Mouse (Mus musculus) E14TG2a.4 (cell line): ENCODE measurements around the gene Gsta3.
A peak's percentile ranks its signal among the peaks of the same experiment; 100 is the strongest.
"Not testable (repeated sequence)": the region's sequence is repeated elsewhere in the genome, so short reads cannot be mapped to it uniquely, and the experiment has no call there.

Experiments
- H3K27me3 ChIP-seq: 2 replicates; pipeline ENCODE4 v1.6.1; 2014; ENCODE audit warnings: low read length, control low read depth; ENCODE audit not compliant: insufficient read depth
- H3K36me3 ChIP-seq: 2 replicates; pipeline ENCODE4 v1.6.1; 2014; ENCODE audit warnings: low read length, control low read depth; ENCODE audit not compliant: insufficient read depth
- H3K4me1 ChIP-seq: replicated peaks from 2 replicates; pipeline ENCODE4 v1.6.1; 2014; ENCODE audit warnings: low read depth, low read length, control low read depth
- H3K4me3 ChIP-seq: replicated peaks from 2 replicates; pipeline ENCODE4 v1.5.1; 2014; ENCODE audit warnings: mild to moderate bottlenecking, low read length
- H3K9me3 ChIP-seq: 2 replicates; pipeline ENCODE4 v1.6.1; 2014; ENCODE audit warnings: low read length, control low read depth
- CTCF ChIP-seq: conservative IDR thresholded peaks from 2 replicates; pipeline ENCODE4 v1.5.1; 2014; ENCODE audit warnings: low read length
- NANOG ChIP-seq: IDR thresholded peaks from 2 replicates; pipeline ENCODE4 v1.6.1; 2014; ENCODE audit warnings: borderline replicate concordance, low read length, mixed read lengths
- POU5F1 ChIP-seq: IDR thresholded peaks from 2 replicates; pipeline ENCODE4 v1.6.1; 2014; ENCODE audit warnings: low read length, borderline replicate concordance

Gene Gsta3

DNA sequence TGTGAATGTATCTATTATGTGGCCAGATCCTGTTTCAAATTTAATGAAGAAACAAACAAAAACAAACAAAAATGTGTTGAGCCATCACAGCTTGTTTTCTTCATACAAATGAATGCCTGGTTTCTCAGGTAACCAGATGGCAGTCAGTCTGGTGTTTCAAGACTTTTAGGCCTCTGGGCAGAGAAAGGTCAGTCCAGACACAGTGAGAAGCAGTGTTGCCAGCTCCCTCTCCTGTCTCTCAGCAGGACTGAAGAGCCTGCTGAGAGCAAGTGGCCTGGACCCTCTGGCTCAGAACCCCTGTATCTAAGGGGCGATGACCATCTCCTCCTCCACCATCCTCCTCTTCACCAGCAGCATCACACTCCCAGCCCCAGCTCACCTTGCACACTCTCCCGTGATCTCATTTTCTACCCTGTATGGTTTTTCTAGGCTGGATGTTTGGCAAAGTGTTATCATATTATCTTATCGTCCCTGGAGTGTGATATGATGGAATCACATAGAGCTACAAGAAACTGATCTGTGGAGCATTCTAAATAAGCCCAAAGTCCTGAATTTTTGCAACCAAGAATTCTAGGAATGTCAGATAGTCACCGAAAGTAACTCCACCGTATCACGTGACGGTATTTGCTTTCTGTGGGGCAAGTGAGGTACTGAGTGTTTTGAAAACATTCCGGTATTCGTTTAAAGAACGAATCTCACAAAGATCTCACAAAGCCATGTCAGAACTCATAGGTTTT is 12.3 kb downstream of the Gsta3 start:
- Histone ChIP-seq H3K4me1 (peaks cover 81% of the 10 kb centered on the region), H3K27me3 (no peaks in the 10 kb centered on the region), H3K36me3 (peaks cover 16% of the 10 kb centered on the region), H3K4me3 (no peak overlapping the region), H3K9me3 (peaks cover 11% of the 10 kb centered on the region; the same call in 1 of the 2 replicates)
- no peak for TF ChIP-seq NANOG
- no peak for TF ChIP-seq POU5F1
- TF ChIP-seq CTCF: no peak

DNA sequence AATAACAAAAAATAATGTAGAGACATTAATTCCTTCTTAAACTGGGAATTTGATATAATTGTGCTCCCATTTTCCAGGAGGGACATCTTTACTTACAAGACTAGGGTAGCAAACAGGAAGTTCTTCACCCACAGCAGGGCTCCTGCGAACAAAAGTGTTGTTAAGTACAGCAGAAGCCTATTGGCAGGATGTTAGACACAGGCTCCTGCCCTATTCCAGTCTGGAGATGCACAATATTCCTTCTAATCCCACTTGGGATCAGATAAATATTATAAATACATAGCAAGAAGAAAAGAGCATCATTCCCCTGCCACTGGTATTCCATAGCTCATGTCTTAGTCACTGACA is 12.9 kb downstream of the Gsta3 start:
- H3K4me1 ChIP-seq: peaks cover 81% of the 10 kb centered on the region
- H3K36me3 ChIP-seq: peaks cover 16% of the 10 kb centered on the region
- H3K9me3 ChIP-seq: peaks cover 11% of the 10 kb centered on the region; the same call in 1 of the 2 replicates
- TF ChIP-seq CTCF (no peak), POU5F1 (no peak), NANOG (no peak)
- H3K27me3 ChIP-seq: no peaks in the 10 kb centered on the region
- H3K4me3 ChIP-seq: peak overlapping the region; percentile 27; the same call in 1 of the 2 replicates

DNA sequence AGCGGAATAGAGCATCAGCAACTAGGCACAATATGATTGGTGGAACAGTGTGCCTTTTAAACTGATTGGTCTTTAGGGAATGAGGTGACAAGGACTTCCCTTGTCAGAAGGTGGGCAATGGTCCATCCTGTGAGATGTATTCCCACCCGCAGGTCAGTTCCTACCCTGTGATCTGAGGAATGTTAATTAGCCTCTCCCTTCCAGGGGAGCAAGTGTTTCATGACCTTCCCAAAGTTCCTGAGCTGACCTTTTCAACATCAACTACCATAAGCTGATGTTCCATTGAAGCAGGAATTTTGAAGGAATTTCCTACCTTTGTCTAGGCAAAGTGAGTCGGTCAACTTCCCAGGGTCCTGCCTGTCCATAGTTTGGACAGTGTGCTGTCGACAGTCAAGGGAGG is 13.5 kb downstream of the Gsta3 start:
- TF ChIP-seq NANOG (peak; percentile 40; the same call in 1 of the 2 replicates), POU5F1 (no peak)
- Histone ChIP-seq H3K4me3 (0 out of 2 replicates have a peak overlapping the region, but pooled peaks have one; percentile 8), H3K9me3 (peaks cover 11% of the 10 kb centered on the region; the same call in 1 of the 2 replicates), H3K4me1 (peaks cover 79% of the 10 kb centered on the region), H3K27me3 (no peaks in the 10 kb centered on the region), H3K36me3 (peaks cover 16% of the 10 kb centered on the region)

DNA sequence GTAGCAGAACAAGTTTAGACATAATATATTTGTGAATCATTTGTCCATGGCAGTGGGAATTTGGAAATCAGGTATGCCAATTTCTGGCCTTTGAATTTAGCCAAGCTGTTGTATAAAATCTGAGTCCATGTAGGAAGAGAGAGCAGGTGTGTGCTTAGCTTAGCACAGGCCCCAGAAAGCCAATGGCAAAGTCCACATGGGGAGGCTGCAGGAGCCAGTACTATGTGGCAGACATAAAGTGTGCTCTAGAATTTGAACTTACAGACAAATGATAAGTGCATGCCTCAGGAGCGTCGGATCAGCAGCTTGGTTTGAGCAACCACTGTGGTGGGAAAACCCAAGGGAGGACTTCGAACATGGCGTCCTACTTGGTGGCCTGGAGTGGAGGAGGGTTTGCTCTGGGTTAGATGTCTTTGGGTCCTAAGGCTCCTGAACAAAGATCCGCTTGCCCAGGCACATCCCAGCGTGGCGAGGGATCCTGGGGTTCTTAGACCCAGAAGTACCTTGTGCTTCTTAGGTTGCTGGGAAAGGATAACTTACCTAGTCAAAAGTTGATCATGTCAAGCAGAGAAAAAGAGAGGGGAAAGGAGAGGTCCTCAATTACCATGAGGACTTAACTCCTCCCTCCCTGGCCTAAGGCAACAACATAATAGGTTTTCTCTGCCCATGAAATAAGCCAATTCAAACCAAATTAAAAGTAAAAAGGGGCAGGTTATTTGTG is 15.4 kb downstream of the Gsta3 start:
- Histone ChIP-seq H3K4me1 (peaks cover 90% of the 10 kb centered on the region), H3K27me3 (no peaks in the 10 kb centered on the region), H3K36me3 (peaks cover 14% of the 10 kb centered on the region), H3K4me3 (peak overlapping the region; percentile 45), H3K9me3 (peaks cover 11% of the 10 kb centered on the region; the same call in 1 of the 2 replicates)
- no peak for TF ChIP-seq POU5F1
- no peak for TF ChIP-seq NANOG
- no peak for TF ChIP-seq CTCF

- H3K4me3 ChIP-seq: peak overlapping the region; percentile 45
- H3K4me1 ChIP-seq: peaks cover 92% of the 10 kb centered on the region
- peaks cover 11% of the 10 kb centered on the region; the same call in 1 of the 2 replicates for H3K9me3 ChIP-seq
- TF ChIP-seq POU5F1 (0 out of 2 replicates have a peak, but pooled peaks have one; percentile 8), NANOG (no peak), CTCF (no peak)
- H3K27me3 ChIP-seq: no peaks in the 10 kb centered on the region
- H3K36me3 ChIP-seq: peaks cover 11% of the 10 kb centered on the region
These were observed 16.0 kb downstream of the Gsta3 start for GRCm38 (mm10) chr1:21256391-21256790.

DNA sequence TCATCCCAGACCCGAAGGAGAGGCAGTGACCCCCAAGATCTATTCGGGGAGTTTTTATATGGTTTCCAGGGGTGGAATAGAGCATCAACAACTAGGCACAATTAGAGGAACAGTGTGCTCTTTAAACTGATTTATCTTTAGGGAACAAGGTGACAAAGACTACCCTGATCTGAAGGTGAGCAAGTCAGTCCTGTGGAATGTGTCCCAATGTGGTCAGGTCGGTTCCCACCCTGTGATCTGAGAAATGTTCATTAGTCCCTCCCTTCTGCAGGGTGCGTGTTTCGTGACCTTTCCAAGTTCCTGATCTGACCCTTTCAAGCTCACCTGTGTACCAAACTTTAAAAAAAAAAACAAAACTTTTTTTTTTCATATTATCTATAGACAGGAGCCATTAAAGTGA is 16.5 kb downstream of the Gsta3 start:
- Histone ChIP-seq H3K36me3 (peaks cover 11% of the 10 kb centered on the region), H3K9me3 (peaks cover 11% of the 10 kb centered on the region; the same call in 1 of the 2 replicates)

GRCm38 (mm10) chr1:21259981-21260380 is 19.6 kb downstream of the Gsta3 start:
- H3K36me3 ChIP-seq, H3K9me3 ChIP-seq, H3K4me3 ChIP-seq, H3K27me3 ChIP-seq: not testable (repeated sequence)
- peaks cover 58% of the 10 kb centered on the region for H3K4me1 ChIP-seq
- TF ChIP-seq NANOG: peak; percentile 6; the same call in 1 of the 2 replicates

More for the DNA sequence above, 16.5 kb downstream of the Gsta3 start:
- peaks cover 89% of the 10 kb centered on the region for H3K4me1 ChIP-seq
- H3K4me3 ChIP-seq: peak overlapping the region; percentile 45
- no peaks in the 10 kb centered on the region for H3K27me3 ChIP-seq
- TF ChIP-seq NANOG (no peak), CTCF (no peak), POU5F1 (no peak)

GRCm38 (mm10) chr1:21262401-21262800 is 22.0 kb downstream of the Gsta3 start:
- Histone ChIP-seq H3K4me1 (peaks cover 34% of the 10 kb centered on the region), H3K4me3 (no peak overlapping the region), H3K36me3 (no peaks in the 10 kb centered on the region), H3K9me3 (no peaks in the 10 kb centered on the region), H3K27me3 (no peaks in the 10 kb centered on the region)
- TF ChIP-seq CTCF (no peak), NANOG (no peak), POU5F1 (no peak)

DNA sequence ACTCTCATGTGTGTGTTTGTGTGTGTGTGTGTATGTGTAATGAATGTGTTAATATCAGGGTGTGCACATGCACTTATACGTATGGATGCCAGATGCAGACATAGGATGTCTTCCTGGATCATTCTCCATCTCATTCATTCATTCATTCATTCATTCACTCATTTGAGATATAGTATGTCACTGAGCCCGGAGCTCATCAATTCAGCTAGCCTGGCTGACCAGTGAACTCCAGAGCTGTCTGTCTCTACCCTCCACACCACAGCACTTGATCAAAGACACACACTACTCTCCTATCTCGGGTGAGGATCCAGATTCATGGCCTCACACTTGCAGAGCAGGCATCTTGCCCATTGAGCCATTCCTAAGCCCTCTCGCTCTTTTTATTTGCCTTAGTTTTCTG is 23.6 kb downstream of the Gsta3 start:
- Histone ChIP-seq H3K4me1 (peaks cover 20% of the 10 kb centered on the region), H3K27me3 (no peaks in the 10 kb centered on the region), H3K4me3 (no peak overlapping the region), H3K36me3 (no peaks in the 10 kb centered on the region), H3K9me3 (no peaks in the 10 kb centered on the region)
- TF ChIP-seq NANOG (no peak), CTCF (no peak), POU5F1 (no peak)
